Mouse (Mus musculus): ENCODE data around the gene Fam167b. TPM values are rescaled to one million over a fixed set of nuclear protein-coding genes. Genes with fewer than 3 reads are reported as not detected.

The Fam167b gene
- total RNA-seq, 2 experiments from 2014 or later: 24.4 to 28.1 TPM

GRCm38 (mm10) chr4:129608426-129609025 is 30.2 kb upstream of the Fam167b start:
- DNase-seq: peak; percentile 88

GRCm38 (mm10) chr4:129600233-129601158 is 22.1 kb upstream of the Fam167b start, which contains the start of the genes Eif3i and Tmem234:
Gene Eif3i, minus strand, starts transcription at chr4:129600648.
Gene Tmem234, plus strand, starts transcription at chr4:129600668.
- peak; percentile 90 for DNase-seq

GRCm38 (mm10) chr4:129588865-129589264 is 10.5 kb upstream of the Fam167b start:
- DNase-seq: no peak

GRCm38 (mm10) chr4:129586943-129587342 is 8.6 kb upstream of the Fam167b start:
- no peak for DNase-seq

- DNase-seq: no peak
Observed at GRCm38 (mm10) chr4:129585773-129586172, 7.4 kb upstream of the Fam167b start.

- peak; percentile 92 for DNase-seq
Observed at GRCm38 (mm10) chr4:129584884-129585608, 6.7 kb upstream of the Fam167b start.

- DNase-seq: no peak
Observed at GRCm38 (mm10) chr4:129584370-129584769, 6.0 kb upstream of the Fam167b start.

GRCm38 (mm10) chr4:129582251-129582650 is 3.9 kb upstream of the Fam167b start:
- no peak for DNase-seq

- DNase-seq: no peak
Observed at GRCm38 (mm10) chr4:129580347-129580746, 2.0 kb upstream of the Fam167b start.

- DNase-seq: no peak
Observed at GRCm38 (mm10) chr4:129577688-129578087, 661 bp downstream of the Fam167b start.

GRCm38 (mm10) chr4:129576863-129577491 is 1.4 kb downstream of the Fam167b start:
- DNase-seq: peak; percentile 86

GRCm38 (mm10) chr4:129575171-129575844 is 3.0 kb downstream of the Fam167b start:
- DNase-seq: no peak

- no peak for DNase-seq
Observed at GRCm38 (mm10) chr4:129573430-129573829, 4.9 kb downstream of the Fam167b start, which contains the start of gene Lck. Gene Lck, minus strand, starts transcription at chr4:129573641.

GRCm38 (mm10) chr4:129573093-129573370 is 5.3 kb downstream of the Fam167b start:
- DNase-seq: no peak

- no peak for DNase-seq
Observed at GRCm38 (mm10) chr4:129572236-129573092, 5.9 kb downstream of the Fam167b start.

- DNase-seq: no peak
Observed at GRCm38 (mm10) chr4:129571551-129572084, 6.7 kb downstream of the Fam167b start.

- DNase-seq: no peak
Observed at GRCm38 (mm10) chr4:129570028-129570427, 8.3 kb downstream of the Fam167b start.

GRCm38 (mm10) chr4:129568366-129568765 is 10.0 kb downstream of the Fam167b start:
- DNase-seq: no peak

- no peak for DNase-seq
Observed at GRCm38 (mm10) chr4:129565139-129565538, 13.2 kb downstream of the Fam167b start.

GRCm38 (mm10) chr4:129563718-129564117 is 14.6 kb downstream of the Fam167b start:
- no peak for DNase-seq
